Mouse (Mus musculus) cortical plate, adult 2 months (tissue): ENCODE results near the gene Usp48.

Experiments
- CTCF ChIP-seq: fragments of 200-500 bp; IDR thresholded peaks from 2 replicates; pipeline ENCODE4 v1.5.1; 2011; ENCODE audit warnings: mild to moderate bottlenecking, control low read depth, low read length; ENCODE audit not compliant: insufficient read depth; ENCODE audit errors: extremely low read depth
- POLR2A ChIP-seq: fragments of 200-500 bp; IDR thresholded peaks from 2 replicates; pipeline ENCODE4 v1.6.1; 2011; ENCODE audit warnings: mild to moderate bottlenecking, low read length, control low read depth; ENCODE audit not compliant: insufficient read depth; ENCODE audit errors: extremely low read depth

DNA sequence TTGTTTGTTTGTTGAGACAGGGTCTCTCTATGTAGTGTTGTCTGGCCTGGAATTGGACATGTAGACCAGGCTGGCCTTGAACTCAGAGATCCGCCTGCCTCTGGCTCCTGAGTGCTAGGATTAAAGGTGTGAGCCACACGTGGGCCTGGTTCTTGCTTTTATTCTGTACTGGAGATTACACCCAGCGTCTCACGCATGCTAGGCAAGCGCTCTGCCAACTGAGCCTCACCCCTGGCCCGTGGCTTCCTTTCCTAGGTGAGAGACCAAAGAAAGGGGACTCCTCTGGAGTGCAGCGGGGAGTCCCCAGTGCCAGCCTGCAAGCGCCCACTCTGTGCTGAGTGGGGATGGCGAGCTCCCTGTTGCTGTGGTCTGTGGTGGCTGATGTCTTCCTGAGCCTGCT, 85.0 kb downstream of the Usp48 start:
- no peak for TF ChIP-seq CTCF
- no peak for TF ChIP-seq POLR2A
